Mouse (Mus musculus): ENCODE measurements around the gene Kdm2a.

GRCm38 (mm10) chr19:4434999-4435398 lies 36.9 kb upstream of the Kdm2a start:
- no peak for TF ChIP-seq GATA1 (IDR thresholded peaks at IDR 0.05; ENCODE audit: borderline replicate concordance, low read length)
- TF ChIP-seq FLI1 (IDR thresholded peaks at IDR 0.05; ENCODE audit: low read length): no peak

Measured in megakaryocyte, embryonic 14.5 days (primary cell).